Mouse (Mus musculus) megakaryocyte, embryonic 14.5 days (primary cell): ENCODE data around the gene Btaf1. TPM values are rescaled to one million over a fixed set of nuclear protein-coding genes. Genes with fewer than 3 reads are reported as not detected.

Experiments
- H3K27me3 ChIP-seq: replicated peaks from 2 replicates; pipeline ENCODE3; 2012; ENCODE audit warnings: inconsistent platforms
- H3K36me3 ChIP-seq: replicated peaks from 2 replicates; pipeline ENCODE3; 2012; ENCODE audit warnings: low read length, inconsistent platforms, mixed read lengths
- H3K4me1 ChIP-seq: 2 replicates; pipeline ENCODE4 v1.6.1; 2012; ENCODE audit warnings: inconsistent platforms
- H3K4me3 ChIP-seq: replicated peaks from 2 replicates; pipeline ENCODE3; 2012; ENCODE audit warnings: moderate library complexity, mild to moderate bottlenecking, inconsistent platforms
- H3K9me3 ChIP-seq: 2 replicates; pipeline ENCODE4 v1.6.1; 2012; ENCODE audit warnings: inconsistent platforms
- FLI1 ChIP-seq: IDR thresholded peaks from 2 replicates; pipeline ENCODE4 v1.6.1; 2012; ENCODE audit warnings: low read length, inconsistent platforms, mixed read lengths
- GATA1 ChIP-seq: IDR thresholded peaks from 3 replicates; pipeline ENCODE4 v1.6.1; 2012; ENCODE audit warnings: mixed read lengths, low read length, inconsistent platforms, borderline replicate concordance
- polyA plus RNA-seq: library from polyadenylated mRNA; stranded (reverse); fragments of >175 nt; gene quantifications from 2 replicates; pipeline ENCODE4 v1.2.3, GENCODE M21; 2012; ENCODE audit warnings: low replicate concordance; ENCODE audit not compliant: insufficient read depth

Btaf1 gene
- polyA plus RNA-seq, 1 experiment = 0.32 TPM

GRCm38 (mm10) chr19:37040906-37041305 lies 115.0 kb downstream of the Btaf1 start:
- no peak overlapping the region for H3K4me3 ChIP-seq
- no peaks in the 10 kb centered on the region for H3K36me3 ChIP-seq
- H3K27me3 ChIP-seq = peaks cover 19% of the 10 kb centered on the region
- H3K4me1 ChIP-seq = no peaks in the 10 kb centered on the region
- TF ChIP-seq GATA1 = no peak
- TF ChIP-seq FLI1 = no peak
- H3K9me3 ChIP-seq = no peaks in the 10 kb centered on the region

DNA sequence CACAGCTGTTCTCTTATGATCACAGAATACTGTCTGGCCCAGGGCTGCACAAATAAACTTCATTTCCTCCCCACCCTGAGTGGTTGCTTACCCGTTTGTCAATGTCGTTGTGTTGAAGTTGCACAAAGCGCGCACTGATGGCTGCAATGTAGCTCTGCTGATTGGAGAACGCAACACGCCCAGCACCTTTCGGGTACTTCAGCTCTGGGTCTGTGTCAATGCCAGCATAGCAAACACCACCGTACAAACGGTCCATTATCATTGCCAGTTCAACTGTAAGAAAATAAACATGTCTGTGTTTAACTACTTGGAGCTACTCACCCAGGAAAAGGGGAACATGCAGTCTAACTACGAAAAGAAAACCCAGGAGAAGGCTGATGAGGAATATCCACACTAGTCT lies 118.6 kb downstream of the Btaf1 start:
- TF ChIP-seq FLI1 = no peak
- no peak for TF ChIP-seq GATA1
- Histone ChIP-seq H3K4me3 (no peak overlapping the region), H3K4me1 (no peaks in the 10 kb centered on the region), H3K27me3 (peaks cover 17% of the 10 kb centered on the region), H3K9me3 (no peaks in the 10 kb centered on the region), H3K36me3 (no peaks in the 10 kb centered on the region)

GRCm38 (mm10) chr19:37048507-37048906 lies 122.6 kb downstream of the Btaf1 start:
- Histone ChIP-seq H3K4me1 (0 out of 2 replicates have a peak, but pooled peaks cover 3% of the 10 kb centered on the region), H3K27me3 (peaks cover 28% of the 10 kb centered on the region), H3K36me3 (no peaks in the 10 kb centered on the region), H3K4me3 (no peak overlapping the region), H3K9me3 (no peaks in the 10 kb centered on the region)
- TF ChIP-seq FLI1 = no peak
- TF ChIP-seq GATA1 = no peak

DNA sequence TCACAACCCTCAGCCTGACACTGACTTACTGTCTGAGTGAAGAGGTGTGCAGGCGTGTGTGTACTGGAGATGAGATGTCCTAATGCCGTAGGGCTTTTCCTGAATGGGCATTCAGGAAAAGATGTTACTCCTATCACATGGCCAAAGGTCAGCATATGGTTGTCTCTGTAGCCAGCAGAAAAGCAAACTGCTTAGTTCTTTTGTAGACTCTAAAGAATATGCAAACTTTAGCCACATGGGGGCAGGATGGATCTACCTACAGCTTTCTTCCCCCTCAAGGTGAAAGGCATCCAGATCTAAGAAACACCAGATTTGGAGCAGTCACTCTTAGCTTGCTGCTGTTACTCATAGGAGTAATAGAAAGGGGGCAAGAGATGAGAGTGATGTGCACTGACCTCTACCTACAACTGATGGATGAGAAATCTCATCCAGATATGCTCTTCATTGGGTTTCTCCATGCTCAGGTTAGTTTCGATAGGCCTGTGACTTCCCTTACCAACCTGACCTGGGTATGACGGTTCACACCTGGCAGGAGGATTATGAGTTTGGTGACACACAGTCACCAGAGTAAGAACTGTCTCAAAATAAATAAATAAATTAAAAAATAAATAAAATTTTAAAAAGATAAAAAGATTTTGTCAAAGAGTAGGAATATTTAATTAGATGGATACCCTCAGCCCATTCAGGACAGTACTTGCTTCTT lies 124.9 kb downstream of the Btaf1 start:
- Histone ChIP-seq H3K27me3 (peaks cover 24% of the 10 kb centered on the region), H3K36me3 (no peaks in the 10 kb centered on the region), H3K4me3 (no peak overlapping the region), H3K9me3 (no peaks in the 10 kb centered on the region), H3K4me1 (0 out of 2 replicates have a peak, but pooled peaks cover 3% of the 10 kb centered on the region)
- TF ChIP-seq FLI1 = no peak
- TF ChIP-seq GATA1 = no peak

DNA sequence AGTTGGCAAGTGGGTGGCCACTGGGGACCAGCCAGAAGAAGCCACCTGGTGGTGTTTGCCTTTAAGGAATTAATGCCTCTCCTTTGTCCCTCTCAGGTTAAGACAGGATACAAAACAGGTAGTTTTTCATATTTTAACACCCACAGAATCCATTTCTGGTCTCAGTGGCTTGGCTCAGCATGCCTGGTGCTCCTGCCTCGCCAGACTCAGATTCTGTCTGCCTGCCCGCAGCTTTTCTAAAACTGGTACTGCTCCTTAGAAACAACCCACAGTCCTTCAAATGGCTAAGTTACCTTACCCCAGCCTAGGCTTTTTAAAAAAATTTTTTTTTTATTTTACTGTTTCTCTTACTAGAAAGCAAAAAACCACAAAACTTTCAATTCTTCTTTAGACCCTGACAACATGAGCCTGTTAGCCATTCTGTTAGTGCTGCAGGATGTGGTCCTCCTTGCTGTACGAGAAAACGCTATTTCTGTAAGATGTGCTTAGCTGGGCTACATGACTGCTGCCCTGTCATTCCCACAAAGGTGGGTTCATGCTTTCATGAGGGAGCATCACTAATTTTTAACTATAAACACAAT lies 130.2 kb downstream of the Btaf1 start:
- no peaks in the 10 kb centered on the region for H3K36me3 ChIP-seq
- H3K9me3 ChIP-seq = no peaks in the 10 kb centered on the region
- peaks cover 20% of the 10 kb centered on the region for H3K27me3 ChIP-seq
- TF ChIP-seq FLI1 (no peak), GATA1 (no peak)
- H3K4me3 ChIP-seq = no peak overlapping the region
- H3K4me1 ChIP-seq = peaks cover 12% of the 10 kb centered on the region

DNA sequence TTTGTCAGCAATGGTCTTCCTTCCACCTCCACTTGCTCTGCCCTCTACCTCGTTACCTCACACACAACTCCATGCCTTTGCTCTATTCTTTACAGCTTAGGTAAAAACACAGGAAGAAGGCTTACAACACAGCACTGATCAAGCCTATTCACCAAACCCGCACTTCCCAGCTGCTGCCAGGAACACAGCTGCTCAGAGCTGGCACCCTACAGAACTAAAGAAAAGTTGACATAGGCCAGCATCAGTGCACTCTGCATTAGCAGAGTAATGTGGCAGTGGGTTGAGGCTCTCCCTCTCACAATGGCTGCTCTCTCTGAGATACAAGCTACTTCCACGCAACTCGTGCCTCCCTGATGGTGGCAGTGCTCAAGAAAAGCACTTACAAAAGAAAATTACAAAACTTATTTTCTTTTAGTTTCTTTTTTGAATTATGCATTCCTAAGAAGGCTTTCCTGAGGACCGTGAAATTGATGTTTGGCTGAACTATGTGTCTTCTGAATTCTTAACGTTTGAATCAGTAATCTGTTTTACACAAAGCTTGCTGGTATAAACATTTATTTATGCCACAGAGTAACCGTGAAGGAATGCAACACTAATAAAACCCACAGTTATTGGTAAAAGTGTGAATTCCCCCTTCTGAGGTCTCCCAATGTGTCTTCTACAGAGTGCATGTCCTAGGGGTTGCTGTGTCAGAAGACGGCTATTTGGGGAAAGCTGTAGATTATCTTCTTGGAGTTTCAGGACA lies 131.5 kb downstream of the Btaf1 start:
- no peak for TF ChIP-seq FLI1
- TF ChIP-seq GATA1 = no peak
- Histone ChIP-seq H3K4me3 (no peak overlapping the region), H3K36me3 (no peaks in the 10 kb centered on the region), H3K9me3 (no peaks in the 10 kb centered on the region), H3K27me3 (peaks cover 19% of the 10 kb centered on the region), H3K4me1 (peaks cover 16% of the 10 kb centered on the region)

DNA sequence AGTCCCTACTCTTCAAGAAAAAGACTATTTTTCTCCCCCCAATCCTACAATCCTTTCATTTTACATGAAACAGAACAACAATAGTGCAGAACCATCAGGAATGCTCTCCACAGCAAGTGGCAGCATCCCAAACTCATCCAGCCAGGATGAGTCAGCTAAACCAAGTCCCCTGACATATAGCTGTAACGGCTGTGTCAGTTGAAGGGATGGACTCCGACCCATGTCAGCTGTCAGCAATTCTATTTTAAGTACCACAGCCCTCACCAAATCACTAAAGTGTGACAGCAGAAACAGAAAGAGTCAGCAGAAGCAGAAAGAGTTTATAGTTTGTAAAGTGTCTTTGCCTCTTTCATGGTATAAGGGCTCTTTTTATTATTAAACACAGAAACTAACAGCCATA lies 133.7 kb downstream of the Btaf1 start:
- H3K27me3 ChIP-seq = peaks cover 12% of the 10 kb centered on the region

DNA sequence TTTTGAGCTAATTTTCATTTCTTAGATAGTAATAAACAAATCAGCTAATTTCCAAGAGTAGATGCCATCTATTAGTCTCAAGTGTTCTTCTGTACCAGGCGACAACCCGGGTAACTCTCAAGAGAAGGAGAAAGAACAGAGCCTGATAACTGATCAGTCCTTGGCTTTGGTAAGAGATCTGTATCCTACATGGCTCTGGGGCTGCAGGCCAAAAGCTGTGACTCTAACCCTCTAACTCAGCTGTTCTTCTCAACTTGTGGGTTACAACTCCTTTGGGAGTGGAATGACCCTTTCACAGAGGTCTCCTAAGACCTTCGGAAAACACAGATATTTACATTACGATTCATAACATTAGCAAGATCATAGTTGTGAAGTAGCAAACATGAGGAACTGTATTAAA lies 134.2 kb downstream of the Btaf1 start:
- peaks cover 16% of the 10 kb centered on the region for H3K27me3 ChIP-seq
- no peaks in the 10 kb centered on the region for H3K36me3 ChIP-seq
- H3K4me3 ChIP-seq = no peak overlapping the region
- peaks cover 16% of the 10 kb centered on the region for H3K4me1 ChIP-seq
- no peak for TF ChIP-seq GATA1
- no peak for TF ChIP-seq FLI1
- H3K9me3 ChIP-seq = no peaks in the 10 kb centered on the region

More for the DNA sequence above, 133.7 kb downstream of the Btaf1 start:
- TF ChIP-seq GATA1 = no peak
- TF ChIP-seq FLI1 = no peak
- Histone ChIP-seq H3K9me3 (no peaks in the 10 kb centered on the region), H3K4me1 (peaks cover 16% of the 10 kb centered on the region), H3K4me3 (no peak overlapping the region), H3K36me3 (no peaks in the 10 kb centered on the region)

Other genes starting within 250 kb of the Btaf1 start
- not detected in 2 replicates for gene Ppp1r3c, start 189.4 kb upstream of the Btaf1 start, polyA plus RNA-seq
- gene Tnks2, start 91.8 kb upstream of the Btaf1 start, polyA plus RNA-seq = 1.3 and 1.5 TPM in 2 replicates
- 3.0 and 12.2 TPM in 2 replicates for gene Fgfbp3, start 6.5 kb upstream of the Btaf1 start, polyA plus RNA-seq